In genomic region chr5:99246972-99247371, GRCm38 (mm10) we compare ENCODE assay signal across 13 mouse cellular contexts.
A peak's percentile ranks its signal among the peaks of the same experiment; 100 is the strongest.
DNase-seq lines count a peak whose midpoint lies in the region; ATAC-seq and TF ChIP-seq lines count a peak whose summit lies in the region.
"Had no signal": no experiment of that assay in that cellular context is flagged by ENCODE, and none has a peak within 500 bp of the region (broad histone marks: within the 10 kb centered on the region; RNA-seq: fewer than 3 reads in every experiment).

No protein-coding gene starts in this region.

- peaks cover 28% of the 10 kb centered on the region for H3K36me3 ChIP-seq in heart, embryonic 12.5 days
- peaks cover 26% of the 10 kb centered on the region for H3K36me3 ChIP-seq in limb, embryonic 10.5 days

- peak overlapping the region; percentile 47 for H3K27ac ChIP-seq in heart, embryonic 12.5 days (ENCODE audit: poor library complexity, severe bottlenecking)
- no peak overlapping the region for H3K27ac ChIP-seq in limb, embryonic 10.5 days
- H3K27ac ChIP-seq in layer of hippocampus, adult 2 months = no peak overlapping the region
- H3K27ac ChIP-seq: gastrocnemius, adult 2 months had no signal

- ATAC-seq in heart, embryonic 12.5 days (ENCODE audit: insufficient number of reproducible peaks, low FRiP score) = no peak
- ATAC-seq: lung, postnatal 0 days had no signal

- peak overlapping the region; percentile 58 for H3K4me2 ChIP-seq in heart, embryonic 12.5 days

- H3K4me1 ChIP-seq in heart, embryonic 12.5 days (replicated peaks) = peaks cover 76% of the 10 kb centered on the region
- peaks cover 81% of the 10 kb centered on the region for H3K4me1 ChIP-seq in limb, embryonic 10.5 days

- H3K9ac ChIP-seq in heart, embryonic 12.5 days = peak overlapping the region; percentile 36

- WGBS in heart, embryonic 12.5 days = 52% methylated on average over 6 of the region's 6 CpGs
- WGBS in limb, embryonic 10.5 days = 45% methylated on average over 6 of the region's 6 CpGs

- no peak for DNase-seq in heart, postnatal 14 days
- peak; percentile 58 for DNase-seq in right cerebral cortex, postnatal 25 days
- DNase-seq in right cerebral cortex, postnatal 14 days = no peak
- peak; percentile 38 for DNase-seq in limb, embryonic 10.5 days (ENCODE audit: low spot score)
- DNase-seq in right cerebral cortex, postnatal 36 days (ENCODE audit: low spot score in 2 of 2) = peak; percentile 50 to 57
- no peak for DNase-seq in layer of hippocampus, postnatal 25 days (ENCODE audit: extremely low spot score in 1 of 2, low spot score in 1 of 2)
- no peak for DNase-seq in layer of hippocampus, adult 2 months (ENCODE audit: low spot score in 2 of 2)
- DNase-seq: gastrocnemius, adult 2 months; kidney, adult 8-10 months; thymus, postnatal 14 days had no signal

- intact Hi-C loops in heart, postnatal 14 days (cut with DNase I) = loop anchor here (1.0 to 10.0 kb wide), 2 partner anchors 332 to 788 kb away; partner anchors contain the start of genes Enoph1 and Hnrnpdl

- H3K4me3 ChIP-seq in heart, embryonic 12.5 days = no peak overlapping the region
- H3K4me3 ChIP-seq in limb, embryonic 10.5 days = no peak overlapping the region
- H3K4me3 ChIP-seq in layer of hippocampus, adult 2 months = no peak overlapping the region
- H3K4me3 ChIP-seq: gastrocnemius, adult 2 months; myocyte had no signal

- no peaks in the 10 kb centered on the region for H3K27me3 ChIP-seq in heart, embryonic 12.5 days (replicated peaks)
- no peaks in the 10 kb centered on the region for H3K27me3 ChIP-seq in limb, embryonic 10.5 days (ENCODE audit: low read depth, poor library complexity, severe bottlenecking)

- no peaks in the 10 kb centered on the region for H3K9me3 ChIP-seq in heart, embryonic 12.5 days (replicated peaks)
- no peaks in the 10 kb centered on the region for H3K9me3 ChIP-seq in limb, embryonic 10.5 days (replicated peaks)

- no peak for TF ChIP-seq CTCF in layer of hippocampus, adult 2 months (conservative IDR thresholded peaks at IDR 0.05)

Comparison
In these comparisons a context has a peak if more than half of its experiments do, and no peak if none do; other contexts are left out.
1. DNase-seq: peak in right cerebral cortex, postnatal 25 days (single experiment), limb, embryonic 10.5 days (single experiment) and right cerebral cortex, postnatal 36 days (2 of 2); none in heart, postnatal 14 days (0 of 2), right cerebral cortex, postnatal 14 days (single experiment), layer of hippocampus, postnatal 25 days (0 of 2) and layer of hippocampus, adult 2 months (0 of 2).